Mouse (Mus musculus): Measurements from ENCODE around the gene Gm21764. TPM values are rescaled to one million over a fixed set of nuclear protein-coding genes. Genes with fewer than 3 reads are reported as not detected.
"Not testable (repeated sequence)": the region's sequence is repeated elsewhere in the genome, so short reads cannot be mapped to it uniquely, and the experiment has no call there.

The Gm21764 gene
- polyA plus RNA-seq (2015; fragmentation: Nextera tagmentation; extraction: Ambion mirVana): not detected in 2 replicates

DNA sequence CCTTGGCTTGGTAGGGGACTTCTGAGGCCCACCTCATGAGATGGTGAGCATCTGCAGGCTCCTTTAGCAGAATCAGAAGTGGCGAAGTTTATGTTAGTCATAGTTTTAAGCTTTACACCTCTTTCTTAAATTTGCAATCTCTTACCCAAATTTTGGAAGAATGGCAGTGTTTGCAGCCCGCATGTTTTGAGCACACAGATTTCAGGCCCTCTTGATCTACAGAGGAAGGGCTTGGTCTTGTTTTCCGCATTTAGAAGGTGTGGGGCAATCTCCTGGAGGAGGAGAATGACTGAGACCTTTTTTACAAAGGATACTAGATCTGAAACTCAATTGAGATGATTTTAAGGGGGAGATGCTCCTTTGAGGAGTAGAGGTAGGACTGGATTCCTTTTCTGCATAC is at the start of gene Gm21764:
TSS of gene Gm21764 (minus strand) at position 101 of the 400 bp plus-strand sequence.
- WGBS: no CpG with 5 or more reads among the region's 3 CpGs

DNA sequence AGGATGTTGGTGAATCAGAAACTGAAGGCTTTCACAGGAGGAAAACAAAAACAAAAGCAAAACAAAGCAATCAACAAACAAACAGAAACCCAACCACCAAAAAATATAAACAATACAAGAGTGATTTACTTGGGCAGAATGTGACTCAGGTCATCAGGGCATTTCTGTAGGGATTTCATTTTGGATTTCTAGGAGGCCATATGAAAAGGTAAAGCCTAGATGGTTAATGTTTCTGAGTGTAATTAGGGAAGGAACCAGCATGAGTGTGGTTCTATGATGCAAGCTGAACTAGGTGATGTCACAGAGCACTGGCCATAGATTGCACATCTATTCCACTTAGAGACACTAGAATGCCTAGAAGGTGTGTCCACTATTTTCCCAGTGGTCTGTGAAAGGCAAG is 27.2 kb upstream of the Gm21764 start, which contains the start of gene Ssty1:
TSS of gene Ssty1 (plus strand) at position 301 of the 400 bp plus-strand sequence.
- ATAC-seq; H3K4me2 ChIP-seq (ENCODE audit: low read length); H3K27me3 ChIP-seq (replicated peaks; ENCODE audit: control insufficient read depth, insufficient read depth, low read length); H3K27ac ChIP-seq (ENCODE audit: low read length); H3K9ac ChIP-seq (replicated peaks; ENCODE audit: low read depth, low read length); H3K9me3 ChIP-seq (ENCODE audit: control insufficient read depth, low read length); H3K4me3 ChIP-seq (replicated peaks; ENCODE audit: low read length); H3K36me3 ChIP-seq (ENCODE audit: control insufficient read depth, insufficient read depth); H3K4me1 ChIP-seq (replicated peaks; ENCODE audit: control insufficient read depth, insufficient read depth, low read length): not testable (repeated sequence)

More for the DNA sequence above, at the start of gene Gm21764:
- not testable (repeated sequence) for H3K27me3 ChIP-seq (replicated peaks; ENCODE audit: control insufficient read depth, insufficient read depth, low read length); H3K9me3 ChIP-seq (ENCODE audit: control insufficient read depth, low read length); H3K27ac ChIP-seq (ENCODE audit: low read length); H3K9ac ChIP-seq (replicated peaks; ENCODE audit: low read depth, low read length); ATAC-seq; H3K36me3 ChIP-seq (ENCODE audit: control insufficient read depth, insufficient read depth); H3K4me2 ChIP-seq (ENCODE audit: low read length); H3K4me1 ChIP-seq (replicated peaks; ENCODE audit: control insufficient read depth, insufficient read depth, low read length); H3K4me3 ChIP-seq (replicated peaks; ENCODE audit: low read length)

Other genes starting within 250 kb of the Gm21764 start
- gene Gm21904, start 215.5 kb downstream of the Gm21764 start, polyA plus RNA-seq (2015; fragmentation: Nextera tagmentation; extraction: Ambion mirVana): not detected in 2 replicates
- not detected in 2 replicates for gene Gm20772, start 187.1 kb downstream of the Gm21764 start, polyA plus RNA-seq (2015; fragmentation: Nextera tagmentation; extraction: Ambion mirVana)
- gene Gm20831, start 187.1 kb downstream of the Gm21764 start, polyA plus RNA-seq (2015; fragmentation: Nextera tagmentation; extraction: Ambion mirVana): not detected in 2 replicates
- not detected in 2 replicates for gene Srsy, start 124.5 kb downstream of the Gm21764 start, polyA plus RNA-seq (2015; fragmentation: Nextera tagmentation; extraction: Ambion mirVana)
- gene Ssty1, start 27.3 kb upstream of the Gm21764 start, polyA plus RNA-seq (2015; fragmentation: Nextera tagmentation; extraction: Ambion mirVana): not detected in 2 replicates

Data from forebrain, embryonic 16.5 days (tissue).